Mouse (Mus musculus) kidney, adult 2 months (tissue): ENCODE data around the gene Galnt6.

Experiments
- CTCF ChIP-seq: fragments of 200-500 bp; conservative IDR thresholded peaks from 2 replicates; pipeline ENCODE4 v1.5.1; 2011; ENCODE audit warnings: low read depth, mild to moderate bottlenecking, control low read depth, low read length, moderate library complexity, mixed read lengths; ENCODE audit not compliant: insufficient read depth, insufficient read length
- POLR2A ChIP-seq: fragments of 200-500 bp; IDR thresholded peaks from one replicate; pipeline ENCODE4 v1.6.1; 2011; ENCODE audit warnings: low read depth, low read length, control low read depth

- TF ChIP-seq CTCF: no peak
- no peak for TF ChIP-seq POLR2A
These were observed 34.8 kb downstream of the Galnt6 start for GRCm38 (mm10) chr15:100694406-100694805.
